Mouse (Mus musculus): ENCODE results near the gene Phf21a.

GRCm38 (mm10) chr2:92069630-92070029, 23.3 kb upstream of the Phf21a start:
- no peak for TF ChIP-seq POLR2A (IDR thresholded peaks at IDR 0.05; ENCODE audit: low read depth, low read length)
- TF ChIP-seq CTCF (IDR thresholded peaks at IDR 0.05; ENCODE audit: extremely low read depth, insufficient read depth, insufficient read length, insufficient replicate concordance) = no peak

Measured in spleen, adult 2 months (tissue).